Mouse (Mus musculus) cerebellum, adult 2 months (tissue): ENCODE measurements at regions not wholly inside any gene's neighbourhood (a gene's known extent, or its start where the extent isn't known, plus 50 kb on each side); places are given as distances from the start of the nearest gene placed in this dataset.

Experiments used
- CTCF ChIP-seq: fragments of 200-500 bp; IDR thresholded peaks from 2 replicates; pipeline ENCODE4 v1.5.1; 2011; ENCODE audit warnings: low read depth, mild to moderate bottlenecking, control low read depth, low read length, moderate library complexity, borderline replicate concordance; ENCODE audit not compliant: insufficient read depth
- POLR2A ChIP-seq: fragments of 200-500 bp; IDR thresholded peaks from 2 replicates; pipeline ENCODE4 v1.6.1; 2011; ENCODE audit warnings: low read length, control low read depth, borderline replicate concordance; ENCODE audit not compliant: insufficient read depth

GRCm38 (mm10) chr4:142475632-142476031 is 236.4 kb upstream of the Kazn start:
- no peak for TF ChIP-seq CTCF
- no peak for TF ChIP-seq POLR2A
